Mouse (Mus musculus) ES-E14 (cell line): Measurements from ENCODE around the gene Il6. TPM values are rescaled to one million over a fixed set of nuclear protein-coding genes. Genes with fewer than 3 reads are reported as not detected.

Source experiments
- DNase-seq: peaks from one replicate; pipeline ENCODE4 v3.0.0-alpha.2; 2013; ENCODE audit warnings: low read depth, low spot score
- H3K27ac ChIP-seq: 2 replicates; pipeline ENCODE4 v1.5.1; 2012; ENCODE audit warnings: low read depth, mild to moderate bottlenecking, low read length, moderate library complexity, mixed read lengths; ENCODE audit not compliant: poor library complexity, insufficient read depth, severe bottlenecking
- H3K36me3 ChIP-seq: 2 replicates; pipeline ENCODE4 v1.6.1; 2012; ENCODE audit warnings: mild to moderate bottlenecking, low read length, moderate library complexity, mixed read lengths; ENCODE audit not compliant: control insufficient read depth, poor library complexity, insufficient read depth, severe bottlenecking
- H3K4me1 ChIP-seq, 2 experiments: fragments of 150-350 bp in 1 of 2; sonication (generic) in 1 of 2; 2 replicates each; pipeline ENCODE4 v1.6.1; 2012; ENCODE audit warnings: low read length in 2 of 2, mild to moderate bottlenecking in 1 of 2, mixed read lengths in 1 of 2; ENCODE audit not compliant: control insufficient read depth in 2 of 2, insufficient read depth in 2 of 2, poor library complexity in 1 of 2
- H3K4me3 ChIP-seq, 2 experiments: fragments of 150-350 bp in 1 of 2; sonication (generic) in 1 of 2; 2 replicates each; pipeline ENCODE4 v1.5.1; 2012; ENCODE audit warnings: low read length in 2 of 2, low read depth in 1 of 2, mild to moderate bottlenecking in 1 of 2, mixed read lengths in 1 of 2; ENCODE audit not compliant: insufficient read depth in 1 of 2, poor library complexity in 1 of 2, severe bottlenecking in 1 of 2
- H3K9ac ChIP-seq: 2 replicates; pipeline ENCODE4 v1.6.1; 2012; ENCODE audit warnings: low read depth, mild to moderate bottlenecking, low read length, mixed read lengths; ENCODE audit not compliant: poor library complexity, insufficient read depth, severe bottlenecking
- H3K9me3 ChIP-seq: fragments of 150-350 bp; sonication (generic); 2 replicates; pipeline ENCODE4 v1.6.1; 2012; ENCODE audit warnings: low read depth, mild to moderate bottlenecking, low read length; ENCODE audit not compliant: control insufficient read depth, insufficient read depth
- CHD2 ChIP-seq: IDR thresholded peaks from 2 replicates; pipeline ENCODE4 v1.6.1; 2014; ENCODE audit warnings: mild to moderate bottlenecking, low read depth, low read length, inconsistent platforms
- HCFC1 ChIP-seq: IDR thresholded peaks from 2 replicates; pipeline ENCODE4 v1.6.1; 2012; ENCODE audit warnings: low read length, inconsistent platforms, borderline replicate concordance; ENCODE audit not compliant: insufficient read depth
- MAFK ChIP-seq: IDR thresholded peaks from 2 replicates; pipeline ENCODE4 v1.6.1; 2014; ENCODE audit warnings: mild to moderate bottlenecking, low read depth, low read length, inconsistent platforms; ENCODE audit not compliant: insufficient read depth
- ZC3H11A ChIP-seq: IDR thresholded peaks from 2 replicates; pipeline ENCODE4 v1.6.1; 2012; ENCODE audit warnings: low read depth, mild to moderate bottlenecking, inconsistent platforms, low read length, borderline replicate concordance
- ZNF384 ChIP-seq: IDR thresholded peaks from 2 replicates; pipeline ENCODE4 v1.6.1; 2012; ENCODE audit warnings: low read depth, low read length, inconsistent platforms
- in situ Hi-C, 2 experiments: fragments of 600-800 bp; cut with MboI; formaldehyde crosslinking; loops; one replicate each; pipeline ENCODE4 v1.15.1; 2025; ENCODE audit warnings: low sequenced_read_pairs in 2 of 2, inconsistent platforms in 1 of 2; ENCODE audit not compliant: unreplicated experiment in 2 of 2
- total RNA-seq: library from RNA; depleted of rRNA; stranded (reverse); fragments of 300-350 nt; gene quantifications from 2 replicates; pipeline ENCODE4 v1.2.3, GENCODE M21; 2012; rRNA removed

The Il6 gene
- total RNA-seq, 1 experiment = not detected

DNA sequence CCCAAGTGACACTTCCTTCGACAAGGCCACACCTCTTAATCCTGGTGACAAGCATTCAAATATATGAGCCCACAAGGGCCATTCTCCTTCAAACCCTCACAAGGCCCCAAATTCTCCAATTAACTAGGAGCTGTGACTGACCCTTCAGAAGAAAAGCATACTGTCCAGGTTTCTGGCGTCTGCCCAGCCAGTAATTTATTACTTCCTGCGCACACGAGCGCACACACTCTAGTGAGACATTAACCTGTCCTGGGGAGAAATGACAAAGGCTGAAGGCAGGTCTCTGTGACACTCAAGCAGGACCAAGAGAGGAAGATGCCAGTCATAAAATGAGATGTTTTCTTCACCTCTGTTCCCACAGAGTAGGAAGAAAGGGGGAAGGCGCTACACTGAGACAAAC lies 54.8 kb downstream of the Il6 start:
- Histone ChIP-seq H3K4me1 (peaks cover 0 to 3% of the 10 kb centered on the region in 2 experiments; a peak in 1 of 4 replicates), H3K36me3 (peaks cover 29% of the 10 kb centered on the region), H3K9me3 (no peaks in the 10 kb centered on the region), H3K4me3 (no peak overlapping the region), H3K9ac (no peak overlapping the region), H3K27ac (no peak overlapping the region)
- no peak for DNase-seq
- in situ Hi-C loops = no loop called here
- TF ChIP-seq HCFC1 (no peak), ZNF384 (no peak), MAFK (no peak), CHD2 (no peak), ZC3H11A (no peak)

Other genes with a start within 250 kb of the Il6 start
- 121 and 125 TPM in 2 replicates for gene Tyms, start 60.5 kb downstream of the Il6 start, total RNA-seq
- 1.7 and 2.0 TPM in 2 replicates for gene Garem2, start 92.0 kb downstream of the Il6 start, total RNA-seq
- not detected in 2 replicates for gene 3110082J24Rik, start 93.0 kb downstream of the Il6 start, total RNA-seq
- 101 and 102 TPM in 2 replicates for gene Hadha, start 142.0 kb downstream of the Il6 start, total RNA-seq
- 103 and 110 TPM in 2 replicates for gene Hadhb, start 142.1 kb downstream of the Il6 start, total RNA-seq
- gene Adgrf3, start 192.6 kb downstream of the Il6 start, total RNA-seq = 0.58 and 0.71 TPM in 2 replicates
- gene Selenoi, start 219.5 kb downstream of the Il6 start, total RNA-seq = 104 and 110 TPM in 2 replicates